Mouse (Mus musculus) small intestine, adult 2 months (tissue): Measurements from ENCODE around the gene Cyp3a16. TPM values are rescaled to one million over a fixed set of nuclear protein-coding genes. Genes with fewer than 3 reads are reported as not detected.
"Not testable (repeated sequence)": the region's sequence is repeated elsewhere in the genome, so short reads cannot be mapped to it uniquely, and the experiment has no call there.

ENCODE experiments used
- H3K27ac ChIP-seq: fragments of 200-500 bp; 2 replicates; pipeline ENCODE4 v1.5.1; 2012; ENCODE audit warnings: low read depth, low read length, control low read depth, inconsistent platforms; ENCODE audit not compliant: insufficient read depth
- H3K27me3 ChIP-seq: fragments of 200-500 bp; 2 replicates; pipeline ENCODE4 v1.6.1; 2012; ENCODE audit warnings: mild to moderate bottlenecking, moderate library complexity, low read length, inconsistent platforms; ENCODE audit not compliant: control insufficient read depth, insufficient read depth
- H3K36me3 ChIP-seq: fragments of 200-500 bp; 2 replicates; pipeline ENCODE4 v1.6.1; 2012; ENCODE audit warnings: mild to moderate bottlenecking, low read length, control low read depth, inconsistent platforms; ENCODE audit not compliant: control insufficient read depth, insufficient read depth
- H3K4me1 ChIP-seq: fragments of 200-500 bp; 2 replicates; pipeline ENCODE4 v1.6.1; 2012; ENCODE audit warnings: low read length, inconsistent platforms, mixed read lengths; ENCODE audit not compliant: control insufficient read depth, insufficient read depth, insufficient read length
- H3K4me3 ChIP-seq: fragments of 200-500 bp; 2 replicates; pipeline ENCODE4 v1.5.1; 2012; ENCODE audit warnings: low read depth, mild to moderate bottlenecking, control low read depth, inconsistent platforms, low read length, moderate library complexity
- CTCF ChIP-seq: fragments of 200-500 bp; IDR thresholded peaks from 2 replicates; pipeline ENCODE4 v1.5.1; 2012; ENCODE audit warnings: low read depth, mild to moderate bottlenecking, control low read depth, inconsistent platforms, low read length, moderate library complexity, mixed read lengths; ENCODE audit not compliant: insufficient replicate concordance, insufficient read length; ENCODE audit errors: extremely low read depth
- POLR2A ChIP-seq: fragments of 200-500 bp; IDR thresholded peaks from 2 replicates; pipeline ENCODE4 v1.6.1; 2012; ENCODE audit warnings: low read depth, mild to moderate bottlenecking, control low read depth, inconsistent platforms, low read length, moderate library complexity
- WGBS: fragments of 180-500 bp; shearing (Covaris S2); methylation state at CpG from one replicate; pipeline ENCODE4 v1.1.7; 2018; 5-methylcytosine and 5-hydroxymethylcytosine counted together
- polyA plus RNA-seq: library from polyadenylated mRNA; depleted of rRNA; stranded (reverse); fragments of >200 nt; gene quantifications from 2 replicates; pipeline ENCODE4 v1.2.3, GENCODE M21; 2012; rRNA removed

The Cyp3a16 gene
- polyA plus RNA-seq, 1 experiment: not detected

DNA sequence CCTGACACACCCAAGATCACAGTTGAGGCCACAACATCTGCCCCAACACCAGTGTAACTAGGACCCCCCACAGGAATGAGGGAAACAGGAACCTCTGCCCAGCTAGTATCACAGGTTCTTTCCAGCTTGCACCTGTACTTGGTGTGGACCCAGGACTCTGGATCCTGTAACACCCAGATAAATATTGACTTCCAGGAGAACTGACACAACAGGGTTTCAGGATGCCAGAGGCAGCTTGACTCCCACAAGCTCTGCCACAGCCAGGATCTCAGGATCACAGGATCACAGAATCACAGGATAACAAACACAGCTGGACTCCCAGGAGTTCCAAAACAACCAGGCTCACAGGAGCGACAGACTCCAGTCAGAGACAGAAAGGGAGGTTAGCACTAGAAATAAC lies 47.2 kb downstream of the Cyp3a16 start:
- no peak overlapping the region for H3K4me3 ChIP-seq
- no peak for TF ChIP-seq POLR2A
- TF ChIP-seq CTCF: no peak
- H3K27ac ChIP-seq: no peak overlapping the region
- H3K27me3 ChIP-seq: no peaks in the 10 kb centered on the region
- 60% methylated on average over 1 of the region's 1 CpGs for WGBS
- no peaks in the 10 kb centered on the region for H3K36me3 ChIP-seq
- no peaks in the 10 kb centered on the region for H3K4me1 ChIP-seq

DNA sequence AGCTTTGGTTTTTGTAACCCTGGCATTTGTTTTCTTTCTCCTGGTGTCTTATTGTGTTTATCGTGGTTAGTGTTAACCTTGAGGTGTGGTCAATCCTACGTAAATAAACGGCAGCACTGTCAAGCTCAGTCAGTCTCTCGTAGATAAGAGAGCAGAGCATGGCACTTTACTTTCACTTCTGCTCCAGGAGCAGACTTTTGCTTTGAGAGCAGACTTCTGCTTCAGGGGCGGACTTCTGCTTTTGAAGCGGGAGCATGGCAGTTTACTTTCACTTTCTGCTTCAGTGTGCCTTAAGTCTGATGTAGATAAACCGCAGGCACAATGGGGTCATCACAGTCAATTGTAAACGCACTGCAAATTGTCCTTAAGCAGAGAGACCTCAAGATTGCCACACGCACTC lies 54.1 kb downstream of the Cyp3a16 start:
- WGBS: 79% methylated on average over 9 of the region's 9 CpGs
- not testable (repeated sequence) for H3K4me1 ChIP-seq, H3K27me3 ChIP-seq, H3K4me3 ChIP-seq, H3K27ac ChIP-seq, H3K36me3 ChIP-seq

Other genes with a start within 250 kb of the Cyp3a16 start
- 3.2 and 8.6 TPM in 2 replicates for gene Zfp655, start 238.0 kb downstream of the Cyp3a16 start, polyA plus RNA-seq
- 7.9 and 16.4 TPM in 2 replicates for gene Zscan25, start 189.2 kb downstream of the Cyp3a16 start, polyA plus RNA-seq
- not detected in 2 replicates for gene Cyp3a57, start 124.4 kb downstream of the Cyp3a16 start, polyA plus RNA-seq
- not detected in 2 replicates for gene Cyp3a41b, start 115.0 kb upstream of the Cyp3a16 start, polyA plus RNA-seq